Mouse (Mus musculus): ENCODE results near the gene Olfr606.
"Not testable (repeated sequence)": the region's sequence is repeated elsewhere in the genome, so short reads cannot be mapped to it uniquely, and the experiment has no call there.

Olfr606 gene

DNA sequence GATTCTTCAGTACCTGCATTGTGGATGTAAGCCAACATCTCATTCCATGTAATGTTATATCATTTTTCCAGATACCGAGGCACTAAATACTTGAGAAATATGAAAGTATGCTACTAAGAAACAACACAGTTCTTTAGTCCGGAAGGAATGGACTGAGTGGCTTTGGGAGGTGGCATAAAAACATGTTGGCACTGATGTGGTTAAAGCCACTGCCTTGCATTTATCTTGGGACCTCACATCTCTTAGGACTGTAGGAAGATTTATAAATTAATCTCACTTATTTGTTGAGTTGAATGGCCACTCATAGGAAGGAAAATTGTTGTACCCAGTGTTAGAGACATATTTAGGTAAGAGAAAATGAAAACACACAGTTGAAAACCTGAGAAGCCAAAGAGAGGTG, at the start of gene Olfr606:
TSS of gene Olfr606 (plus strand) at position 301 of the 400 bp plus-strand sequence.
- DNase-seq, result no peak

DNA sequence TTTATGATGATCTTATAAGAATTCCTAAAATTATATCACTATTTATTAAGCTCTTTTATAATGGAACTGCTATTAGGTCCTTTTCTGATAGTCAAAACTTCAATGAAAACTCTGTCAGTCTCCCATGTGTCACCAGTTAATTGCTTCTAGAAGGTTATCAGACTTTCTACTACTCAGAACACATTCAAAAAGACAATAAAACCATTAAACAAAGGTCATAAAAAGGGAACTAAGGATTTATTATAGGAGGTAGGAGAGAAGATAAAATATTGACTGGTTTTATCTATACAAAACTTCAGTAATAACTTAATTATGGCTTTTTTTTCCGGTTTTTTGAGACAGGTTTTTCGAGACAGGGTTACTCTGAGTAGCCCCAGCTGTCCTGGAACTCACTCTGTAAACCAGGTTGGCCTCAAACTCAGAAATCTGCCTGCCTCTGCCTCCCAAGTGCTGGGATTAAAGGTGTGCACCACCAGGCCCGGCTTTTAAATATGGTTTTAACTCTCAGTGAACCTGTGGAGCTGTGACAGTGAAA, 42.3 kb upstream of the Olfr606 start:
- not testable (repeated sequence) for DNase-seq

GRCm38 (mm10) chr7:103414772-103415171, 34.1 kb upstream of the Olfr606 start, which contains the start of gene Usp17lc:
Gene Usp17lc (plus strand): TSS chr7:103415072.
- DNase-seq, result not testable (repeated sequence)

- no peak for DNase-seq
Measured at GRCm38 (mm10) chr7:103445339-103445738, 3.5 kb upstream of the Olfr606 start, which contains the start of gene Olfr605. Gene Olfr605 (minus strand): TSS chr7:103445439.

DNA sequence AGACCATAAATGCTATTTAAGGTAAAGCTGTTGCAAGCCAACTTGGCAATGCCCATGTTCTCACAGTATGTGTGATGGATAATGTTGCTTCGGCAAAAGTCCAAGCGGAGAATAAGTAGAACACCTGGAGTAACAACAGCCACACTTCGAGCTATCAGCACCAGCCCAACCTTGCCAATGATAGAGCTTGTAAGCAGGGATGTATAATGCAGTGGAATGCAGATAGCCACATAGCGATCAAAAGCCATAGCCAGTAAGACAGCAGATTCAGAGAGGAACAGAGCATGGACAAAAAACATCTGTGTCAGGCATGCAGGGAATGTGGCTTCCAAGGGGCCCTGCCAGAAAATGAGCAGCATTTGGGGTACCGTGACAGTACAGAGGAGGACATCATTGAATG, 11.7 kb downstream of the Olfr606 start:
- no peak for DNase-seq

GRCm38 (mm10) chr7:103469577-103469976, 20.7 kb downstream of the Olfr606 start, which contains the start of gene Olfr608:
Gene Olfr608 (plus strand): TSS chr7:103469877.
- no peak for DNase-seq

- DNase-seq, result not testable (repeated sequence)
Measured at GRCm38 (mm10) chr7:103477106-103477505, 28.3 kb downstream of the Olfr606 start.

DNA sequence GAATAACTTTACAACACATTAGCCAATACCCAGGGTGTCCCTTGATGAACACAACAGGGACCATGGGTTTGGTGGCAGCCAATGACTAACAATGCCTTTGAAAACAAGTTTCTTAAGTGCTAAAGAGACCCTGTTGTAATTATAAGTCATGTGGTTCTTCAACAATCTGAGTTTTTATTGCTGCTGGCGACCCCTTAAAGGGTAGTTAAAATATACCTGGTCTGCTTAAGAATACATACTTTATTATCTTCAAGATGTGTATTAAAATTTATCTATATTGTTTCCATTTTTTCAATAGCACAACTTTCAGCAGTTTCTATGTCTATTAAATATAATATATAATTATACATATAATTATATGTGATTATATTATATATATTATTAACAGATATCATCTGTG, 49.1 kb downstream of the Olfr606 start, which contains the start of gene Olfr609:
TSS of gene Olfr609 (minus strand) at position 101 of the 400 bp plus-strand sequence.
- DNase-seq, result no peak

Data from B cell, adult 2 months (primary cell).